Mouse (Mus musculus) lung, postnatal 36 days (tissue): ENCODE measurements around the gene Ddx56.
"Not testable (repeated sequence)": the region's sequence is repeated elsewhere in the genome, so short reads cannot be mapped to it uniquely, and the experiment has no call there.

Experiments
- DNase-seq: peaks from one replicate; pipeline ENCODE4 v3.0.0; 2022; ENCODE audit warnings: mixed read lengths

Gene Ddx56

GRCm38 (mm10) chr11:6261434-6262082, 6.0 kb downstream of the Ddx56 start:
- DNase-seq: peak; percentile 83

GRCm38 (mm10) chr11:6259413-6259812, 8.2 kb downstream of the Ddx56 start:
- DNase-seq: no peak

- DNase-seq: no peak
Observed at GRCm38 (mm10) chr11:6256490-6257072, 11.0 kb downstream of the Ddx56 start.

- not testable (repeated sequence) for DNase-seq
Observed at GRCm38 (mm10) chr11:6254602-6255001, 13.0 kb downstream of the Ddx56 start.

- DNase-seq: no peak
Observed at GRCm38 (mm10) chr11:6252824-6253223, 14.7 kb downstream of the Ddx56 start.

GRCm38 (mm10) chr11:6252248-6252647, 15.3 kb downstream of the Ddx56 start:
- DNase-seq: no peak

GRCm38 (mm10) chr11:6244707-6245106, 22.9 kb downstream of the Ddx56 start:
- DNase-seq: no peak

GRCm38 (mm10) chr11:6233025-6233424, 34.5 kb downstream of the Ddx56 start:
- DNase-seq: no peak

- DNase-seq: no peak
Observed at GRCm38 (mm10) chr11:6230012-6230411, 37.6 kb downstream of the Ddx56 start, which contains the start of gene Npc1l1. Gene Npc1l1 (minus strand): TSS chr11:6230143.

- DNase-seq: no peak
Observed at GRCm38 (mm10) chr11:6224541-6225229, 42.9 kb downstream of the Ddx56 start.

- DNase-seq: no peak
Observed at GRCm38 (mm10) chr11:6222187-6222586, 45.4 kb downstream of the Ddx56 start.

GRCm38 (mm10) chr11:6219967-6220366, 47.6 kb downstream of the Ddx56 start:
- no peak for DNase-seq

GRCm38 (mm10) chr11:6218189-6218896, 49.2 kb downstream of the Ddx56 start:
- no peak for DNase-seq

GRCm38 (mm10) chr11:6216834-6217233, 50.7 kb downstream of the Ddx56 start:
- DNase-seq: peak; percentile 35
